Mouse (Mus musculus) G1E (cell line): ENCODE results near the gene Abca3.

Source experiments
- CTCF ChIP-seq: IDR thresholded peaks from 2 replicates; pipeline ENCODE4 v1.5.1; 2012; ENCODE audit warnings: low read depth, low read length, inconsistent platforms, mixed read lengths
- GATA1 ChIP-seq: IDR thresholded peaks from 2 replicates; pipeline ENCODE4 v1.6.1; 2012; ENCODE audit warnings: borderline replicate concordance, low read length, inconsistent platforms, mixed read lengths
- POLR2AphosphoS5 ChIP-seq: IDR thresholded peaks from 2 replicates; pipeline ENCODE4 v1.6.1; 2012; ENCODE audit warnings: low read depth, low read length, inconsistent platforms; ENCODE audit not compliant: insufficient replicate concordance
- TAL1 ChIP-seq: conservative IDR thresholded peaks from 2 replicates; pipeline ENCODE4 v1.6.1; 2012; ENCODE audit warnings: low read depth, low read length, inconsistent platforms, mixed read lengths

GRCm38 (mm10) chr17:24320826-24321225 is 30.9 kb upstream of the Abca3 start:
- no peak for TF ChIP-seq CTCF
- no peak for TF ChIP-seq POLR2AphosphoS5
- no peak for TF ChIP-seq TAL1
- no peak for TF ChIP-seq GATA1
